Comparison of ENCODE assay signal across 12 mouse cellular contexts in the genomic region with DNA sequence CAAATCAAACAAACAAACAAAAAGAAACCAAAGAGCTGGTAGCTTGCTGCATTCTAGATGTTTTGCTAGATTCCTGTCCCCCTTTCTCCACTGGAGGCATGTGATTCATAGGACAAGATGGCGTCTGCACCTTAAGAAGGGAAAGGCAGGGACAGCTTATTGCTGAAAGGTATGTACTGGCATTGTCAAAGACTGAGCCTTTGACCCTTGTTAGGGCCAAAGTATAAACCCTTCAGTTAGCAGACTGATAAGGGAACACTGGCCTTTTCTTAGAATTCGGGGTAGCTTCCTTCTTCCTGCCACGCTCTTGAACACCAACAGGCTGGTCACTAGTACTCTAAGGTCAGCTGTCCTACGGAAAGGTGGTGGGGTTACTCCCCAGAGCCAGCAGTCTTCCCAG.
"Had no signal": no experiment of that assay in that cellular context is flagged by ENCODE, and none has a peak within 500 bp of the region (broad histone marks: within the 10 kb centered on the region; RNA-seq: fewer than 3 reads in every experiment).

No protein-coding gene starts in this region.

- H3K36me3 ChIP-seq: liver, embryonic 15.5 days had no signal

- H3K9me3 ChIP-seq: limb, embryonic 10.5 days; liver, embryonic 15.5 days; midbrain, embryonic 12.5 days; neural tube, embryonic 13.5 days had no signal

- H3K4me2 ChIP-seq: liver, embryonic 11.5 days; liver, embryonic 15.5 days; midbrain, embryonic 12.5 days; neural tube, embryonic 13.5 days had no signal

- H3K27me3 ChIP-seq: liver, embryonic 15.5 days; neural tube, embryonic 13.5 days had no signal

- H3K27ac ChIP-seq: limb, embryonic 10.5 days; liver, embryonic 15.5 days; midbrain, embryonic 12.5 days; neural tube, embryonic 13.5 days had no signal

- H3K4me3 ChIP-seq: limb, embryonic 10.5 days; liver, embryonic 15.5 days; midbrain, embryonic 12.5 days; neural tube, embryonic 13.5 days had no signal

- ATAC-seq: midbrain, embryonic 16.5 days had no signal

- H3K9ac ChIP-seq: liver, embryonic 15.5 days; midbrain, embryonic 12.5 days; neural tube, embryonic 13.5 days had no signal

- DNase-seq: kidney, adult 8-10 months; kidney, postnatal 25 days; lung, adult 2 months; right cerebral cortex, postnatal 14 days; thymus, adult 2 months; thymus, postnatal 25 days had no signal

- H3K4me1 ChIP-seq: limb, embryonic 10.5 days; liver, embryonic 15.5 days had no signal
